Mouse (Mus musculus) NIH3T3 (cell line): ENCODE data around the gene Furin.

Experiments
- DNase-seq: peaks from one replicate; pipeline ENCODE4 v3.0.0-alpha.2; 2012; ENCODE audit warnings: low read depth

Gene Furin

DNA sequence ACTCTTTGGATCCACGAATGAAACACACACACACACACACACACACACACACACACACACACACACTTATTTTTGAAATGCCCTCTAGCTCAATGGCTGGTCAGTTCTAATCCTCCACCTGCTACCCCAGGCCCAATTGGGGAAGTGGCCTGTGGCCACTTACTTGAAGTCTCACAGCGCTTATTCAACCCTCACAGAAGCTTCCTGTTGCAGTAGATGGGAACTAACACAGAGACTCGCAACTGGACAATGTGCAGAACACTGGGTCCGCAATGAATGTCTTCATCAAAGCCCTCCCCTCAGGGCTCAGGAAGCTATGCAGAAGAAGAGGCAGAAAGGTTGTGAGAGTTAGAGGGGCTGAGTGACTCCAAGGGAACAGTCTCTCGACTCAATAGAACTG lies 22.5 kb upstream of the Furin start:
- DNase-seq = no peak

DNA sequence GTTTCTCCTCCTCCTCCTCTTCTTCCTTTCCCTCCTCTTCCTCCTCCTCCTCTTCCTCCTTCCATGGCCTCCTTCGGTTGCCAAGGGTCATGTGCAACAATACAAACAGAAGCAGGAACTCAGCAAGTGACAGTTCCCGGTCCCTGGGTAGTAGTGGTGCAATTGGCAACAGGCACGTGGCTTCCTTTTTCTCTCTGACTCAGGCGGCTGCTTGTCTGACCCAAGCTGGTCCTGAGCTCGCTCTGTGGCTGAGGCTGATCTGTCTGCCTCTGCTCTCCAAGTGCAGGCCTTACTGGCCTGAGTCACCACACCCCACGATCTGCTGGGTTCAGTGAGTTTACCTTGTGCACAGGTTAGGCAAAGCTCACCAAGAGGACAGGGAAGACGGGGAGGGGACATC lies 21.1 kb upstream of the Furin start:
- peak; percentile 57 for DNase-seq

DNA sequence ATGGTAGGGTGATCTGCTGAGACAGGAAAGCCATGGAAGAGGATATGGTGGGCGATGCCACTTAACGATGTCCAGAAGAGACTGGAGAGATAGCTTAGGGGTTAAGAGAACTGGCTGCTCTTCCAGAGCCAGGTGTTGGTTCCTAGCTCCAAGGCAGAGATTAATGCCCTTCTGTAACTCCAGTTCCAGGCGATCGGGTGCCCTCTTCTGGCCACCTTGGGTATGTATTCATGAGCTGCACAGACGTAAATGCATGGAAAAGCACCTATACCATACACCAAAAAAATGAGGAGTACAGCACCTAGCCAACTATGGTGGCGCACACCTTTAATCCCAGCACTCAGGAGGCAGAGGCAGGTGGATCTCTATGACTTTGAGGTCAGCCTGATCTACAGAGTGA lies 19.5 kb upstream of the Furin start:
- no peak for DNase-seq

DNA sequence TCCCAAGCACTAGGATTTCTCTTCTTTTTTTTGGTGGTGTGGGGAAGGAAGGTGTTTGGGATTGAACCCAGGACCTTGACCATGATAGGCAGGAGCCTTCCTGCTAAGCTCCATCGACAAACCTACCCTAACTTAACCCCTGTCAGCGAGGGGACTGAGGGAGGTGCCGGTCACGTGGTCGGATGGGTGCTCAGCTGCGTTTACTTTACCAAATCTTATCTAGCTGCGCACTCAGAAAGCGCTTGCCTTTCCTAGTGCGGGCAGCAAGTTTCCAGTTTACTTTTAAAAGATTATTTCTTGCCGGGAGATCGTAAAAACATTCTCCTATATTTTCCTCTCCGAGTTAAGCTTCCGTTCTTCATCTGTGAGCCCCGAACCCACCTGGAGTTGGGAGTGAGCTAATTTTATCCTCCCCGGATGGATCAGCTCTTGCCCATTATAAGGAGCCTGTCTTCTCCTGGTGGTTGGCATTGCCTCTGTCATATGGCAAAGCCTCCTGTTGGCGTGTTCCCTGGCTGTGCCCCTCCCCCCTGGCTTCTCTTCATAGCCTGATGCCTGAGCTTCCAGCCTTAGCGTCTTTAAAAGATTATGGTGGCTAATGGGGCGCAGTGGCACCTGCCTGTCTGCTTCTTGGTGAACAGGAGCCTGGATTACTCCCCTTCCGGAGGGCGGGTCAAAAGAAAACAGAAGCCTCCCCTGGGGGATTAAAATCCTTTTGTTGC lies 17.7 kb upstream of the Furin start:
- no peak for DNase-seq

DNA sequence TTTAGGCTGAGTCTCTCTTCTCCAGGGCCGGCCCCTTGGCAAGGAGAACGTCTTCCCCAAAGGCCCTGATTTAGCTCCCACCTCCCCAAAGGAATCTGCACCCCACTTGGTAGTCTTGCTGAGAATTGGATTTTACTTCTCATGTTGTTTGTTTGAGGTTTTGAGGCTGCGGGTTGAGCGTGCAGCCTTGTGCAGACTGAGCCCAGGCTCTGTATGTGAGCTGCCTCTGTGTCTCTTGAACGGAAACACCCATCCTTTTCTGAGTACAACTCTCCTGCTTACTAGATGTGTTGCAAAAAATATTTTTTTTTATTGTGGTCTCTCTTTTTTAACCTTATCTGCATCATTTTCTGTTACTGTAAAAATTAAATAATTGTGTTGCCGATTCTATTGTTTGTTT lies 16.3 kb upstream of the Furin start:
- no peak for DNase-seq

DNA sequence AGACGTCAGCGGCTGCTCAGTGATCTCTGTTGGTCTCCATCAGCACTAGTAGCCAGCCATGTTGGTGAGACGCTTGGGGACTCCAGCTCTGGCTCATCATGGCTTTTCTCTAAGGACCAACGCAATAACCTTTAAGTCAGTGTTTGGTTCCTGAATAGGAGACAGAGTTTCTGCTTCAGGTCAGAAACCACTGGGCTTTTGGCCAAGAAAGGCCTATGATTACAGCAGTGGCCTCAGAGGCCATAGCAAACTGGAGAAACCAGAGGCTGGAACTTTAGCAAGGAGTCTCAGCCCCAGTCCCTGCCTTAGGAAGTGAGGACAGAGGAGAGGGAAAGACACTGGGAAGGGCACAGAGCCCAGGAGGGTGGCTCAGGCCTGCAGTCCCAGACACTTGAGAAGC lies 15.3 kb upstream of the Furin start:
- DNase-seq = peak; percentile 55

DNA sequence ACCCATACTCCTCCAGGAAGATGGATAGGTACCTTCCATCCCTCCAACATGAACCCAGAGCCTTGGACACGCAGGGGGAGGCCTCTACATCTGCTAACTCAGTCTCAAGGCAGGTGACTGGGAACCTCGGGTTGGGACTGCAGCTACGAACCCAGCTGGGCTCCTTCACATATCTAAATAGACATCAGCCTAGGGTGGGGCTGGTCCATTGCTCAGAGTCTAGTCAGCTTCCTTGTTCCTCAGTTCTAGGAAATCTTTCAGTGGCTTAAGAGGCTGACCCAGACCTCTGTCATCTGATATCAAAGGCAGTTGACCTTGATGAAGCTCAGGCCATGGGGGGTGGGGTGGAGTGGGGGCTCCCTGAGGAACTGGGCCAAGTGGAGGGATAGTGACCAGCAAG lies 14.0 kb upstream of the Furin start:
- DNase-seq = no peak

DNA sequence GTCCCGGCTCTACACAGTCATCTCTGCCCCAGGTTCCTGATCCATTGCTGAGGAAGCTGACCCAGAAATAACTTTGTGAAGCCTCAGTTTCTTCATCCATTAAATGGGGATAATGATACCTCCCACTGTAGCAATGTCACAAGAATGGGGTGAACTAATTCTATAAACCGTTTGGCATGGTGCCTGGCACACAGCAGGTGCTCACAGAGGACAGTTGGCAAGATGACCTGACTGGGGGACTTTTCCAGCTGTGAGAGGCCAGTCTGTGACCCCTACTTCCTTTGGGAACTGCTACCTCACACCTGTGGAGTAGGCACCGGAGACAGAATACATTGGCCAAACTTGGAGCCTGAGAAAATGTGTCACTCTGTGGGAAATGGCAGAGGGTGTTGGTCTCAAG lies 12.8 kb upstream of the Furin start:
- no peak for DNase-seq

DNA sequence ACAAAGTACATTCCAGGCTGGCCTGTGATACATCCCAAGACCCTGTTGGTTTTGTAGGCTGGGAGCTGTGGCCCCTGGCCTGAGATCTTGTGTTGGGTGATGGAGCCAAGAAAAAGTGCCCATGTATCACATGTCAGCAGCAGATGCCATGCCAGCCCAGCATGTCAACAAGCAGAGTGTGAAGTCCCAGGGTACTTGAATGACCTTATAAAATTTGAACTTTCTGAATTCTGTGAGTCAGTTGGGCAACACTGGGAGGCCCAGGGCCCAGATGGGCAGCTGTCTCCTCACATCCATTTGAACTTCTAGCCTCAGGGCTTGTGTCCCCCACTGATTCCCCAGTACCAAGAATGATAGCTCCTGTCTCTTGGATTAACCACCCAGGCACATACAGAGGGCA lies 12.4 kb upstream of the Furin start:
- DNase-seq = no peak

DNA sequence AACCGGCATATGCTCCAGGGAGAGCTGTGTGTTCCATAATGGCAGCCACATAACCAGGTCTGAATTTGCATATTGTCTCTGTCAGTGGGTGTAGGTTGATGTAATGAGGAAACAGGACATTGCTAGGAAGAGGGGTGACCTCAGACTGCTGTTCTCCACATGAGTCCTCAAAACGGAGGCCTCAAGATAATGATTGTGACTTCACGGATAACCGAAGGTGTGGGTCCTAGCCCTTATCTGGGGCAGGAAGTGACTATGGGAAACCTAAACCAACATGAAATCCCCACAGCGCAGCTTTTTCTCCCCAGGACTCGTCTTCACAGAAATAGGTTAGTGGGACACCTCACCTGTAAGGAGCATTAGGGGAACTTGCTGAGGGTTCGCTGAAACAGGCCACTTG lies 11.7 kb upstream of the Furin start:
- no peak for DNase-seq

DNA sequence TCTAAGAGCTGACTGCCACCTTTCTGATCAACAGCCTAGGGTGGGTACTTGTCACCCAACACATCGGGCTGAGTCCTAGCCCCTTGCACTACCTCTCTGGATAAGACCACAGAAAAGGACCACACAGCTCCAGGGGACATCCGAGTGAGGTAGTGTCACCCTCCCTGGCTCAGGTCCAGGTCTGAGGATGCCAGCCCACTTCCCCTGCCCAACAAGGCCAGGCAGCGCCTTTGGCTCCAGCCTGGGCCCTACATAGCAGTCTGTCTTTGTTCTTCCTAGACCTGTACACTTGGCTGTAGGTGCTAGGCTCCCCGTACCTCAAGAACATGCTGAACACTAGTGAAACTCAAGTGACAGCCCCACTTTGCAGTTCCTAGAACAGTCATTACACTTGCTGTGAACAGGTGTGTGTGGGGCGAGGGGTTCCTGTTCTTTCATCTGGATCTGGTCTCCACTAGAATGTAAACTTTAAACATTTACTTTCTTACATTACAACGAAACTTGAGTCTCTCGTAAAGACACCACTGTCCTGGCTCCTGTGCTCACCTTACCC lies 9.1 kb upstream of the Furin start:
- DNase-seq = no peak

DNA sequence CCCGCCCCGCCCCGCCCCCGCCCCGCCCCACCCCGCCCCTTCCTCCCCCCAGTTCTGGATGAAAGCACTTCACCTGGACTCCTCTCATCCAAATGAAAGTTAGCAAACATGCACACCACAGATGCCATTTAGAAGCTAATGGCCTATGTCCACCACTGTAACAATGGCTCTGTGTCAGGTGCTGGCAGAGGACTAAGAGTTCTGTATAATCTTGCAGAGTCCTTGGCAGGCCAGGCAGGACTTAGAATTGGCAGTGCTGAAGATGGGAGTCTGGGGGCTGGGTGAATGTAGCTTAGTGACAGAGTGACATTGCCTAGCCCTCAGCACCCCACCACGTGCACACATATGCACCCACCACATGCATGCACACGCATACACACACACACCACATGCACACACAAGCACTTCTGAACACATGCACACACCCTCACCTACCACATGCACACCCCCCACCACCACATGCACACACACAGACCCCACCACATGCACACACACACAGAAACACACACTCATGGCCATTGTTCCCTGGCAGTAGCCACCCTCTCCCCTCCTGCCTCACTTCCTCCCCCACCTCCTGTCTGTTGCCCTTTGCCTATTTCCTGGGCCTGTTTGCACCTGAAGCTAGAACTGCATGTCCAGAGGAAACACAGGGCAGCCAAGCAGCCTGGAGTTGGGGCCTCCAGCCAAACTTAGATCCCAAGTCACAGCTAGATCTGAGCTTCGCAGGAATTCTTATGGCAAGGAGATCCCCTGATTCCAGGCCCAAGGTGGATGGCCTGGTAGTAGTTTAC lies 8.5 kb upstream of the Furin start:
- DNase-seq = no peak

DNA sequence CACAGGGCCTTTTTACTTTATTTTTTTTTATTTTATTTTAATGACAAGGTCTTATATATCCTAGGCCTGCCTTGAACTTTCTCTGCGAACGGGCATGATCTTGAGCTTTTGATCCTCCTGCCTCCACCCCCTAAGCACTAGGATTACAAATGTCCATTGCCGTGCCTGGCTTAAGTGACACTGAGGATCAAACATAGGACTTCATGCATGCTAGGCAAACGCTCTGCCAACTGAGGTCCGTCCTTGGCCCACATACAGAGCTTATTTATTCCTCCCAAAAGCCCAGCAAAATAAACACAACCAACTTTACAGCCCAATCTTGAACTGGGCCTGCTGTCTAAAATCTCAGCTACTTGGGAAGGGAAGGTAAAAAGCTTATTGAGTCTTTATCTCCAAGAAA lies 7.5 kb upstream of the Furin start:
- no peak for DNase-seq

DNA sequence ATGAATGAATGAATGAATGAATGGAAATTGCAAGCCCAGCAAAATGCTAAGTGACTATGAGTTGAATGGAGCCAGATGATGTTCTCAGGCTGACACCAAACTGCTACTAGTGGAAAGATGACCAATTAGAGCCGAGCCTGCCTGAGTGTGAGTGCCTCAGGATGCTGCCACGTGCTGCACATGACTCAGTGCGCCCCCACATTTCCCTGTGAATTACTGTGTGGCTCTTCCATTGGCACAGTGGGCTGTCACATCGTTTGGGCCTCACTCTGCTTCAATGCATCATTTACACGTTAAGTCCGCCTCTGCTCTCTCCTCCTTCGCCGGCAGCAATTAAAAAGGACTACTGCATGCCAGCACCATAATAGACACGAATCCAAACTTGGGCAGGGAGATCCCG lies 7.0 kb upstream of the Furin start:
- DNase-seq = no peak

DNA sequence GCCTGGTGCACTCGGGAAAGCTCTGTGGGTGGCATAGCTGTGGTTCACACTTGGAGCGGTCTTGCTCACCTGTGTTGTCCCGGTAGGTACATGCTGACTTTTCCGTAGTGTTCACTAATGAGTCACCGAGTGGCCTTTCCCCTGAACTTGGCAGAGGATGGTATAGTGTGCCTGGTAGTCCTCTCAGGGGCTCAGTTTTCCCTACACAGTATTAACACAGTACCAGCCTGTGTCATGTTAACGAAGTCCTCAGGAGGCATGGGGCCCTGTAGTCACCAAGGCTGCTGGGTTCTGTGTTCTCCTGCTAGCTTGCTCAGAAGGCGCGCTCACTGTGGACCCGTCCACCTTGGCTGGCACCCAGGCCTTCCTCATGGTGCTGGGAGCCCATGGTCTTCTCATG lies 5.1 kb upstream of the Furin start:
- DNase-seq = no peak

DNA sequence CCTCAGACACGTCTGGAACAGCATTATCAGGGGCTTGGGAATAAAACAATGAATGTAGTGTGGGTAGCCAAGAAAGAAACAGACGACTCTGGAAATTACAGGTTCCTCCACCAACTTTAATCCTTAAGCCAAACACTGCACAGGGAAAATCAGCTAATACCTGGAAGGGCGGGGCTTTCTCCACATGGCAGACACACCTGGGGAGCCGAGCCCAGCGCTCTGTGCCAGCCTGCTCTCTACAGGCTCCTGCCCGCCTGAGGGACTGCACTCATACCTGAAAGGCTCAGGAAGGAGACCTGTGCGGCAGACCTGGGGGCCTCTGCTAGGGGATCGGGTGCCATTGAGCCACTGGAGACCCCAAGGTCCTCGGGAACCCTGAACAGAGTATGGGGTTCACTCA lies 2.5 kb upstream of the Furin start:
- DNase-seq = no peak

DNA sequence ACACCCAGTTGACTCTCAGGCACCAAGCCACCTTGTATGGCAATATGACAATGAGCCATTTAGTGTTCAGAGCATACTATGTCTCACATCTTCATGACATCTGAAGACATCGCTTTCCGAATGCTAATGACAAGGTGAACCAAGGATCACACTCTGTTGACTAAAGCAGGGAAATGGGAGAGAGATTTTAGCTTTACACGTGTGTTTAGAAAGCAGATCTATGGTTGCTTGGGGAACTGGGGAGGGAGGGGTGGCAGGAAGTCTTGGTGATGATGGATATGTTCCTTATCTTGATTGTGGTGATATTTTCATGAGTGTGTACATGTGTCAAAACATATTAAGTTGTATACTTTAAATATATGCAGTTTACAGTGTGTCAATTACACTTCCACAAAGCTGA lies 950 bp upstream of the Furin start:
- no peak for DNase-seq

DNA sequence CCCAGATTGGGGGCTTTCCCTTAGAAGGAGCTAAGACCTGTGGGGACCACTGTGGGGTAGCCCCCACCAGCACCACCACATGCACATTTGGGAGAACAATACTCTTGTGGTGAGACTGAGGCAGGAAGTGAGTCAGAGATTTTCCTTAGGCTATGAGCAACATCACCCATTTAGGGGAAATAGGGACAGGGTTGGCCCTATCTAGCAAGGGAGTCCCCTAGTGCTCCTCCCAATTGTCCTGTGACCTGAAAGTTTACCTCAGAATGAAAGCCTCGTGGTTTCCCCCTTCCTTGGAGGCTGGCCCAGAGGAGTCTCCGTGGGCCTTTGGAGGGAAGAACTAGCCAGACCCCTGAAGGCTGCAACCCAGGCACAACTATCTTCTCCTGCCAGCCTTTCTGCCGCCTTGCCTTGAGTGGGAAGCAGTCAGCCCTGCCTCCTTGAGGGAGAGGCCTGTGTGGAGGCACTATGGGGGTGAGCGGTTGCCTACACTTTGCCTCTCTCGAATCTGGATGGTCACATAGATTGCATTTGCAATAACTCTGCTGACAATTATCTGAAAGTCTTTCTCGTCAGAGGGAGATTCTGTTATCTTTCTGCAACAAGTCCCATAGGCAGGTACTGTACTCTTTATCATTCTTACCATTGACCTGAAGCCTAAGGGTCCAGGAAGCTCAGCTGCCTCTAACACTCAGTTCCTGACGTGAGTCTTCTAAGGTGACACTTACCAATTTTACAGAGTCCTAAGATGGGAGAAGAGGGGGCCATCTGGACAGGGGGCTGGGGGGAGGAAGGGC lies 938 bp downstream of the Furin start:
- peak; percentile 40 for DNase-seq

DNA sequence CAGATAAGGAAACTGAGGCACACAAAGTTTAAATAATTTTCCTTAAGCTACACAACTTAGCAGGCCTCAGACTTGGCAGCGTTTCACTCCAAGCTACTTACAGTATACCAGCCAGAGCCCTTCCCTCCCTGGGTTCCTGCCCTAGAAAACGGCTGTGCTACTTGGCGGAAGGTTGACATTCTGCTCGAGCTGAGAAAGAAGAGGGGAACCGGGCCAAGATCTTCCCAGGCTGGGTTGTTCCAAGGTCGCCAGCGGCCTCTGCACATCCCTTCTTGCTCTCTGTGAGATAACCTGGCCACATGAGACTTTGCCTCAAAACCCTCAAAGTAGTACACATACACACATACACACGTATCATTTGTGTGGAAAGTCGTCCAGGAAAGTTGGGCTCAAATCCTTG lies 1.7 kb downstream of the Furin start:
- DNase-seq = peak; percentile 89

DNA sequence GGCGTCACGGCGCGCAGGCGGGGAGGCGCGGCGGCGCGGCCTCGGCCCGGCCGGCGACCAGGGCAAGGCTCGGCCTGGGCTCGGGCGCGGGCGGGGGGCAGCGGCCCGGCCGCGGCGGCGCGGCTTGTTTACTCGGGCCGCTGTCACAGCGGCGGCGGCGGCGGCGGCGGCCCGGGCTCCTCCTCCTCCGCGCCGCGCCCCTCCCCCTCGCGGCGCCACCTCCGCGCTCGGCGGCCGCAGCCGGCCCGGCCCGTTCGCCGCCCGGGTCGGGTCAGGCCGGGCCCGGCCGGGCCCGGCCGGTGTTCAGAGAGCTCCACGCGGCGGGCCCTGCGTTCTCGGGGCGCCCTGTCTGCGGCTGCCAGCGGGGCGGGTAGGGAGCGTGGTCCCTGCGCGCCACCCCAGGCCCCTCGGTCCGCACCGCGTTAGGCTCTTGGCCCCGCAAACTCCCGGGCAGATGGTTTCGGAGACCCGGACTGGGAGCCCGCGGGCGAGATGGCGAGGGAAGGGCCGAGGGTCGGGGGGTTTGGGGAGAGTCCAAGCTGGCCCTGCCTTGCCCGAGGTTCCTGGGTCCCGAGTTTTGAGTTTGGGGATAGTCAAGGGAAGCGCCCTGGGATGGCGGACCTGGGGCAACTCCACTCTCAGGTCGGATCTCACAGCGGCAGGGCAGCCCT lies 2.5 kb downstream of the Furin start:
- peak; percentile 87 for DNase-seq

DNA sequence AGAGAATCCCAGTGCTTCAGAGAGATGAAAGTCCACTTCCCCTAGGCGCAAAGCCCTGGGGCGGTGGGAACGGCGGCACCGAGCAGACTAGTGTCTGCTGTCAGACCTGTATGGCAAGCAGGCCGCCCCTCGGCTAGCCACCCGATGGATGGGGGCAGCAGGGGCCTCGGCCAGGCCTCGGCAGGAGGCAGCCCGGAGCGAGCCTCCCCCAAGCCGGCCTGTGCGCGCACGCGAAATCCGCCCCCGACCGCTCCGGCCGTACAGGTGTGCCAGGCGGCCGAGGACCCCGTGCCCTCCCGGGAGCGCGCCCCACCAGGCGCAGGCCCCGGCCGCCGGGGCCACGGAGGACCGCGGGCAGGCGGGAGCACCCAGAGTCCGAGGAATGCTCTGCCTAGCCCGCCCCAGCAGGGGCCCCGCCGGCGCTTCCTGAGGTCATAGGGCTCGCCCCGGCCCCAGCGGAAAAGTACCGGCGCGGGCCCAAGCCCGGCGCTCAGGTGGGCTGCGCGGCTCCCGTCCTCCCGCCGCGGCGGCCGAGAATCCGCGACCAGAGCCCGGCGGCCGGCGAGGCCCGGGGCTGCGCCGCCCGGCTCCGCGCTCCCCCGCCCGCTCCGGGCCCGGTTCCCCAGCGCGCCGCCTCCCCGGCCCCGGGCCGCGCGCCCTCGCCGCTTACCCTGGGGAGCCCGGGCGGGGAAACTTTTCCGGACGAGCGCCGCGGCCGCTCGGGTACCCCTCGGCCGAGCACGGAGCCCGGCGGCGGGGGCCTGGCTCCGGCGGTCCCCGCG lies 3.2 kb downstream of the Furin start:
- peak; percentile 57 for DNase-seq
